Mouse (Mus musculus) limb, embryonic 10.5 days (tissue): Measurements from ENCODE around the gene Fbxw24. TPM values are rescaled to one million over a fixed set of nuclear protein-coding genes. Genes with fewer than 3 reads are reported as not detected.
"Not testable (repeated sequence)": the region's sequence is repeated elsewhere in the genome, so short reads cannot be mapped to it uniquely, and the experiment has no call there.

ENCODE experiments used
- DNase-seq: peaks from one replicate; pipeline ENCODE4 v3.0.0-alpha.2; 2017; ENCODE audit warnings: low spot score
- H3K27ac ChIP-seq: fragments of 300-500 bp; sonication (generic); 2 replicates; pipeline ENCODE4 v1.5.1; 2016; ENCODE audit warnings: mild to moderate bottlenecking
- H3K27me3 ChIP-seq: fragments of 300-500 bp; sonication (generic); 2 replicates; pipeline ENCODE4 v1.6.1; 2016; ENCODE audit warnings: low read depth, mild to moderate bottlenecking; ENCODE audit not compliant: poor library complexity, severe bottlenecking
- H3K36me3 ChIP-seq: fragments of 300-500 bp; sonication (generic); 2 replicates; pipeline ENCODE4 v1.6.1; 2016; ENCODE audit warnings: mild to moderate bottlenecking, moderate library complexity
- H3K4me1 ChIP-seq: fragments of 300-500 bp; sonication (generic); 2 replicates; pipeline ENCODE4 v1.6.1; 2016
- H3K4me3 ChIP-seq: fragments of 300-500 bp; sonication (generic); 2 replicates; pipeline ENCODE4 v1.5.1; 2016; ENCODE audit warnings: mild to moderate bottlenecking, moderate library complexity
- H3K9me3 ChIP-seq: fragments of 300-500 bp; sonication (generic); replicated peaks from 2 replicates; pipeline ENCODE4 v1.6.1; 2016; ENCODE audit warnings: mild to moderate bottlenecking
- whole genome bisulfite sequencing: fragments of 180-500 bp; shearing (Covaris S2); methylation state at CpG from one replicate; pipeline ENCODE4 v1.1.7; 2016; 5-methylcytosine and 5-hydroxymethylcytosine counted together
- polyA plus RNA-seq: library from polyadenylated mRNA; unstranded; fragments of >200 nt; fragmentation: Nextera tagmentation; extraction: Ambion mirVana; gene quantifications from 2 replicates; pipeline ENCODE4 v1.2.1, GENCODE M21; 2016

Fbxw24 gene
- polyA plus RNA-seq: not detected in 2 replicates

DNA sequence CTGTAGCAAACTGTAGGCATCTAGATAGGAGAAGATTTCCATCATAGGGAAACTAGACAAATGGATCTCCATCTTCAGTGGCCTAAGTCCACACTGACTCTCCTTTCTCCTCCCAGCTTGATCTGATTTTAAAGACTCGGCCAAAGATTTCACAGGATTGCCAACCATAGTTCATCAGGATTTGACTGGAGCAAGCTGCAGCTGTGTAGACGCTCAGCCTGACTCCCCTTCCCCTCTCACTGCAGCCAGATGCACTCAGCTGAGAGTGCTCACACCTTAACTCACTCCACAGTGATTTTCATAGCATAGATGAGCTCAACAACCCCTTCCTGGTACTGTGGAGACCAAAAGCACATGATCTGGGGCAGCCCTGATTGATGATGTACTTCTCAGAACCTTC lies at the start of gene Fbxw24:
Fbxw24 (minus strand) TSS at position 101 of the 400 bp plus-strand sequence.
- H3K27me3 ChIP-seq, H3K4me1 ChIP-seq, H3K27ac ChIP-seq, H3K9me3 ChIP-seq, H3K4me3 ChIP-seq, H3K36me3 ChIP-seq, DNase-seq: not testable (repeated sequence)
- 82% methylated on average over 2 of the region's 2 CpGs for WGBS

DNA sequence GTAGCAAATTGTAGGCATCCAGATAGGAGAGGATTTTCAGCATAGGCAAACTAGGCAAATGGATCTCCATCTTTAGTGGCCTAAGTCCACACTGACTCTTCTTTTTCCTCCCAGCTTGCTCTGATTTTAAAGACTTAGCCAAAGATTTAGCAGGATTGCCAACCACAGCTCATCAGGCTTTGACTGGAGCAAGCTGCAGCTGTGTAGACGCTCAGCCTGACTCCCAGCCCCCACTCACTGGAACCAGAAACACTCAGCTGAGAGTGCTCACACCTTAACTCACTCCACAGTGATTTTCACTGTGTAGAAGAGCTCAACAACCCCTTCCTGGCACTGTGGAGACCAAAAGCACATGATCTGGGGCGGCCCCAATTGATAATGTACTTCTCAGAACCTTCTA lies 38.7 kb upstream of the Fbxw24 start, which contains the start of gene Fbxw25:
Fbxw25 (minus strand) TSS at position 101 of the 400 bp plus-strand sequence.
- H3K36me3 ChIP-seq, H3K27ac ChIP-seq, H3K4me1 ChIP-seq, DNase-seq, H3K4me3 ChIP-seq, H3K27me3 ChIP-seq, H3K9me3 ChIP-seq: not testable (repeated sequence)
- WGBS: 81% methylated on average over 2 of the region's 2 CpGs

DNA sequence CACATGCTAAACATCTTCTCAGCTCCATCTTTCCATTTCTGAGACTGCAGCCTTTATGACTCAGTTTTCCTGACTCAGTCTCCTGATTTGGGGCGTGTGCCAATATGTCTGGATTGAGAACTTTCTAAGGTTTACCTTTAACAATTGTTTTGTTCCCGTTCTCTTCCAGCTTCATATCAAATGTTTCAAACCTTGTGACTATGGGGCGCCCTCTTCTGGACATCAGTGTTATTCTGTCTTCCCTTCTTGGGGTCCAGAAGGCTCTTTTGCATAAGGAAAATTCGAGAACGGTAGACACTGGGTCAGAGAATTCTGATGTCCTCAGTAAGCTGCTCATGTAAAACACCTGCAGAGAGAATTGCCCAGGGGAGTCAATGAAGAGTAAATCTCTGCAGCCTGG lies 19.0 kb downstream of the Fbxw24 start:
- WGBS: 45% methylated on average over 5 of the region's 5 CpGs

DNA sequence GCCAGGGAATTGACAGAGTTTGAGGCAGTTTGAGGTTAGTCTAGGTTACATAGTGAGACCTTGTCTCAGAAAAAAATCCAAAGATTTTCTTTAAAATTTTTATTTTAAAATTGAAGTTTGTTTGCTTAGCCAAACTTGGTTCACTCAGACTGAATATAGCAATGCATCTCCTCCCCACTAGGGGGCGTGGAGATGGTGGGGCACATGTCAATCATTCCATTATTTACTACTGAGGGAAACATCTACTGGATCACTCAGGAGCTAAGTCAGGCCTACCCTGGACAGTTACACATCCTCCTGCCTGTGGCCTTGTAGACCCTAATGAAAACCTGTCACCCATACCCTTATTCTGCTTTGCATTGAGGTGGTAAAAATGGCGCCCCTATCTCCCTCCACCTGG lies 23.7 kb downstream of the Fbxw24 start:
- H3K4me3 ChIP-seq, H3K27me3 ChIP-seq, DNase-seq, H3K36me3 ChIP-seq, H3K27ac ChIP-seq, H3K9me3 ChIP-seq, H3K4me1 ChIP-seq: not testable (repeated sequence)
- 67% methylated on average over 2 of the region's 2 CpGs for WGBS

More for the DNA sequence above, 19.0 kb downstream of the Fbxw24 start:
- DNase-seq, H3K27me3 ChIP-seq, H3K4me3 ChIP-seq, H3K9me3 ChIP-seq, H3K4me1 ChIP-seq, H3K36me3 ChIP-seq, H3K27ac ChIP-seq: not testable (repeated sequence)

DNA sequence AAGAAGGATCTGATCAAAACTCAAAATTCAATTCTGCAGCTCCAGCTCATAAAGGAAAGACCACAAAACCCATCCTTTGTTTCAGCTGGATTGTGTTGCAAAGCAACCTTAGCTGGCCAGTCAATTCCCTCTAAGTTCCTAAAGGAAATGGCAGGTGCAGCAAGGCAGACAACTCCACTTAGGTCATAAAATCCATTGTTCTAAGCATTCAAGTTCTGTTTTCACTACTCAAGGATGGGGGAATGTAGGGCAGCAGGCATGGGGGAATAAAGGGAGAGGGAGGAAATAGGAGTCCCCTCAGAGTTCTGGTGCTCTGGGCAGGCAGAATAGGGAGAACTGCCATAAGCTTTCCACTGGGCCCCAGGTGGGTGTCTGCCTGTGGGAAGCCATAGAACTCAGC lies 28.6 kb downstream of the Fbxw24 start:
- H3K36me3 ChIP-seq: no peaks in the 10 kb centered on the region
- DNase-seq: no peak

DNA sequence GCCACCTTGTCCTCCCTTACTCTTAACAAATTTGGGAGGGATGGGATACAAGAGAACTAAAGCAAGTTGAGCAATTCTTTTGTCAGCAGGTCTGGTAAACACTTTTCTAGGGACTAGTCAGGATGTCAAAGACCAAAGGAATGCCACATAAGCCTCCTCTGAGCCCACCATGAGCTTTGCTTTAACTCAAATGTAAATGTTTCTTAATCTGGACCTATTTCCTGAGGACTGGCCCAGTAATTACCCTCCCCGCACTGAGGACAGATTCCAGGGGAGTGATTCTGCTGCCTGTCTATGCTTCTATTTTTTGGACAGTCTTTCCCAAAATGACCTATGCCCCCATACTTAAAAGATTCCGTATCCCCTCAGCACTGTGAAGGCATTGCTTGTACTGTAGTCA lies 31.0 kb downstream of the Fbxw24 start:
- DNase-seq: no peak
- 89% methylated on average over 2 of the region's 2 CpGs for WGBS
- Histone ChIP-seq H3K27ac (no peak overlapping the region), H3K4me1 (no peaks in the 10 kb centered on the region), H3K27me3 (no peaks in the 10 kb centered on the region), H3K9me3 (no peaks in the 10 kb centered on the region), H3K36me3 (no peaks in the 10 kb centered on the region), H3K4me3 (no peak overlapping the region)

More for the DNA sequence above, 28.6 kb downstream of the Fbxw24 start:
- H3K9me3 ChIP-seq: no peaks in the 10 kb centered on the region
- no peaks in the 10 kb centered on the region for H3K27me3 ChIP-seq
- H3K4me1 ChIP-seq: no peaks in the 10 kb centered on the region
- no peak overlapping the region for H3K4me3 ChIP-seq
- no peak overlapping the region for H3K27ac ChIP-seq

DNA sequence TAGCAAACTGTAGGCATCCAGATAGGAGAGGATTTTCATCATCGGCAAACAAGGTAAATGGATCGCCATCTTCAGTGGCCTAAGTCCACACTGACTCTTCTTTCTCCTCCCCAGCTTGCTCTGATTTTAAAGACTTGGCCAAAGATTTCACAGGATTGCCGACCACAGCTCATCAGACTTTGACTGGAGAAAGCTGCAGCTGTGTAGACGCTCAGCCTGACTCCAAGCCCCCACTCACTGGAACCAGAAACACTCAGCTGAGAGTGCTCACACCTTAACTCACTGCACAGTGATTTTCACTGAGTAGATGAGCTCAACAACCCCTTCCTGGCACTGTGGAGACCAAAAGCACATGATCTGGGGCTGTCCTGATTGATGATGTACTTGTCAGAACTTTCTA lies 57.7 kb downstream of the Fbxw24 start, which contains the start of gene Fbxw15:
Fbxw15 (minus strand) TSS at position 101 of the 400 bp plus-strand sequence.
- H3K27ac ChIP-seq, H3K9me3 ChIP-seq, DNase-seq, H3K27me3 ChIP-seq, H3K4me1 ChIP-seq, H3K36me3 ChIP-seq, H3K4me3 ChIP-seq: not testable (repeated sequence)
- 89% methylated on average over 4 of the region's 4 CpGs for WGBS

DNA sequence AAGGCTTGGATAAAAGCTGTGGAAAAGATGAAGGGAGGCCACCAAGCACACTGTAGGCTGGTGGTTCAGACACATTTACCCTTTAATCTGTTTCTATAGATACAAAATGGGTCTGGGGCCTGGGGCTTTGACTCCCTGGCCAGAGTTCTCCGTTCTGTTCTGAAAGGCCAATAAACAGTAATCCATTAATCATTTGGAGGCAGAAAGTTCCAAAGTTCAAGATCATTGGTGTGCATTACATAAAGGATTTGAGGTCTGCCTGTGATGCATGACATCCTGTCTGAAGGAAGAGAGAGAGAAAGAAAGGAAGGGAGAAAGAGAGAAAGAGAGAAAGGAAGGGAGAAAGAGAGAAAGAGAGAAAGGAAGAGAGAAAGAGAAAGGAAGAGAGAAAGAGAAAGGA lies 60.3 kb downstream of the Fbxw24 start:
- Histone ChIP-seq H3K4me3 (no peak overlapping the region), H3K27me3 (no peaks in the 10 kb centered on the region), H3K9me3 (no peaks in the 10 kb centered on the region), H3K27ac (no peak overlapping the region), H3K4me1 (no peaks in the 10 kb centered on the region), H3K36me3 (no peaks in the 10 kb centered on the region)
- DNase-seq: no peak
- 59% methylated on average over 1 of the region's 1 CpGs for WGBS

DNA sequence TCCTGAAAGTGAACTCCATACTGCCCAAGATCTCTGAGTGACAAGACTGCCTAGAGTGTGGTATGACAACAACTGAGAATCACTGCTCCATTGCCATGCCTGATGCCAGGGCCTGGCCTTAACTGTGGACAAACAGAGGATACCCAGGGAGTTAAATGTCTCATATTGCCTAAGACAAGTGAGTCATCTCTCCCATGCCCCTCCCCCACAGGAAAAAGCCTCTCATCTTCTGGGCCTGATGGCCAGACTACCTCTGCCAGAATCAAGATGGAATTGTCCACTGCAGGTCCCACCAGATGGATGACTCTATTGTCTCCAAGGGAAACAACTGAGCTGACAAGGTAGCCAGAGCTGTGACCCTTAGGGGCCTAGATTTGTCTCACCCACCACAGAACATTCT lies 63.8 kb downstream of the Fbxw24 start:
- not testable (repeated sequence) for DNase-seq, H3K27ac ChIP-seq, H3K36me3 ChIP-seq, H3K9me3 ChIP-seq, H3K4me1 ChIP-seq, H3K4me3 ChIP-seq, H3K27me3 ChIP-seq

DNA sequence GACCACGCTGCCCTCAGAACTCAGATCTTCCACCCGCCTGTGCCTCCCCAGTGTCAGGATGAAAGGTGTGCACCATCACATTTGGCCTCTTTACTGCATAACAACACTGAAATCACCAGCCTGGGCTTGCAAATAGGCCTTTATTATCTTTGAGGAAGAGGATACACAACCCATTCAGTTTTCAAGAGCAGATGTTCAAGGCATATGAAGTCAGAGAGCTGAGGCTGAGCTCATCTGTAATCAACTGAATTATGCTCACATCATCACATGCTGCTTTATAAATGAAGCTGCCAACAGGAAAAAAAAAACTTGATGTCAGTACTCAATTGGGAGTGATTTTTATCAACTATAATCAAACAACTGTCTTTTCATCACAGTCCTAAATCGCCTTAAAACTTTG lies 73.4 kb downstream of the Fbxw24 start:
- Histone ChIP-seq H3K4me1 (no peaks in the 10 kb centered on the region), H3K4me3 (no peak overlapping the region), H3K27ac (no peak overlapping the region), H3K27me3 (no peaks in the 10 kb centered on the region), H3K36me3 (no peaks in the 10 kb centered on the region), H3K9me3 (no peaks in the 10 kb centered on the region)
- WGBS: 73% methylated on average over 3 of the region's 3 CpGs
- DNase-seq: no peak

Other genes starting within 250 kb of the Fbxw24 start
- gene Fbxw22, start 221.8 kb downstream of the Fbxw24 start, polyA plus RNA-seq: not detected in 2 replicates
- not detected in 2 replicates for gene Fbxw16, start 176.9 kb downstream of the Fbxw24 start, polyA plus RNA-seq
- not detected in 2 replicates for gene Fbxw19, start 130.2 kb downstream of the Fbxw24 start, polyA plus RNA-seq
- not detected in 2 replicates for gene Fbxw15, start 57.8 kb downstream of the Fbxw24 start, polyA plus RNA-seq
- gene Fbxw25, start 38.6 kb upstream of the Fbxw24 start, polyA plus RNA-seq: not detected in 2 replicates
- not detected in 2 replicates for gene Fbxw18, start 76.6 kb upstream of the Fbxw24 start, polyA plus RNA-seq
- gene Fbxw26, start 120.0 kb upstream of the Fbxw24 start, polyA plus RNA-seq: not detected in 2 replicates
- gene Fbxw27, start 164.6 kb upstream of the Fbxw24 start, polyA plus RNA-seq: not detected in 2 replicates
- gene Spink8, start 186.2 kb upstream of the Fbxw24 start, polyA plus RNA-seq: not detected in 2 replicates
- gene Nme6, start 206.7 kb upstream of the Fbxw24 start, polyA plus RNA-seq: 103 and 117 TPM in 2 replicates
- gene Camp, start 223.6 kb upstream of the Fbxw24 start, polyA plus RNA-seq: not detected in 2 replicates
- 54.4 and 55.6 TPM in 2 replicates for gene Cdc25a, start 249.5 kb upstream of the Fbxw24 start, polyA plus RNA-seq